8 mouse cellular contexts compared by ENCODE assay signal in genomic region chr17:44256583-44256982, GRCm38 (mm10).
A peak's percentile ranks its signal among the peaks of the same experiment; 100 is the strongest.
DNase-seq lines count a peak whose midpoint lies in the region; ATAC-seq and TF ChIP-seq lines count a peak whose summit lies in the region.

No protein-coding gene starts in this region.

- no peak overlapping the region for H3K9ac ChIP-seq in hindbrain, embryonic 16.5 days (ENCODE audit: low read depth, low read length)

- CTCF ChIA-PET in Patski (lab: Charles Lee), result interaction anchor here (0.7 to 2.1 kb wide), 17 partner anchors 12 to 1021 kb away, joined by 3 to 12 read pairs (median 4); no protein-coding TSS in a partner anchor

- in situ Hi-C loops in Patski (cut with MboI; ENCODE audit: low pct_unique_long_range_greater_than_20kb), result loop anchor here (5.0 kb wide), 2 partner anchors 104 to 179 kb away; partner anchors contain the start of gene Enpp5

- POLR2A ChIA-PET in Patski (lab: Charles Lee), result no interaction called here

- no peak overlapping the region for H3K4me2 ChIP-seq in hindbrain, embryonic 16.5 days (ENCODE audit: low read length)

- WGBS in hindbrain, embryonic 16.5 days, result 9% methylated on average over 6 of the region's 6 CpGs

- peak; percentile 93 for TF ChIP-seq CTCF in Patski (IDR thresholded peaks at IDR 0.05)

- H3K27me3 ChIP-seq in Patski, result no peaks in the 10 kb centered on the region
- no peaks in the 10 kb centered on the region; the same call in 1 of the 2 replicates for H3K27me3 ChIP-seq in hindbrain, embryonic 16.5 days (replicated peaks; ENCODE audit: control insufficient read depth, insufficient read depth, low read length)
- peaks cover 36% of the 10 kb centered on the region for H3K27me3 ChIP-seq in megakaryocyte, embryonic 14.5 days (replicated peaks)

- no peak overlapping the region for H3K4me3 ChIP-seq in hindbrain, embryonic 16.5 days (ENCODE audit: low read length)
- H3K4me3 ChIP-seq in megakaryocyte, embryonic 14.5 days (replicated peaks), result peak overlapping the region; percentile 16

- H3K36me3 ChIP-seq in hindbrain, embryonic 16.5 days (ENCODE audit: control insufficient read depth, insufficient read depth, low read length), result no peaks in the 10 kb centered on the region
- no peaks in the 10 kb centered on the region for H3K36me3 ChIP-seq in megakaryocyte, embryonic 14.5 days (replicated peaks; ENCODE audit: low read length)

- no peak for ATAC-seq in Patski
- peak; percentile 77; the same call in 1 of the 2 replicates for ATAC-seq in frontal cortex, adult (ENCODE audit: low TSS enrichment)
- ATAC-seq in hindbrain, embryonic 16.5 days, result peak; percentile 83

- H3K27ac ChIP-seq in hindbrain, embryonic 16.5 days (ENCODE audit: low read depth, low read length), result no peak overlapping the region

- no peaks in the 10 kb centered on the region for H3K9me3 ChIP-seq in hindbrain, embryonic 16.5 days (ENCODE audit: control insufficient read depth, low read length)
- 0 out of 2 replicates have a peak, but pooled peaks cover 2% of the 10 kb centered on the region for H3K9me3 ChIP-seq in megakaryocyte, embryonic 14.5 days

- no peaks in the 10 kb centered on the region; the same call in 1 of the 2 replicates for H3K4me1 ChIP-seq in hindbrain, embryonic 16.5 days (ENCODE audit: control insufficient read depth, insufficient read depth, low read depth, low read length)
- H3K4me1 ChIP-seq in megakaryocyte, embryonic 14.5 days, result peaks cover 23% of the 10 kb centered on the region

- DNase-seq in Patski (ENCODE audit: low read depth, low spot score), result peak; percentile 37
- DNase-seq in cerebellum, adult 8-10 months, result peak; percentile 29
- DNase-seq in layer of hippocampus, postnatal 25 days (ENCODE audit: extremely low spot score in 1 of 2, low spot score in 1 of 2), result peak; percentile 47 to 73
- DNase-seq in right cerebral cortex, adult 18-20 months, result peak; percentile 58
- peak; percentile 36 for DNase-seq in urinary bladder, postnatal 10 days (ENCODE audit: low spot score)
